Mouse (Mus musculus): ENCODE measurements around the gene 2200002D01Rik.
"Not testable (repeated sequence)": the region's sequence is repeated elsewhere in the genome, so short reads cannot be mapped to it uniquely, and the experiment has no call there.

2200002D01Rik gene

DNA sequence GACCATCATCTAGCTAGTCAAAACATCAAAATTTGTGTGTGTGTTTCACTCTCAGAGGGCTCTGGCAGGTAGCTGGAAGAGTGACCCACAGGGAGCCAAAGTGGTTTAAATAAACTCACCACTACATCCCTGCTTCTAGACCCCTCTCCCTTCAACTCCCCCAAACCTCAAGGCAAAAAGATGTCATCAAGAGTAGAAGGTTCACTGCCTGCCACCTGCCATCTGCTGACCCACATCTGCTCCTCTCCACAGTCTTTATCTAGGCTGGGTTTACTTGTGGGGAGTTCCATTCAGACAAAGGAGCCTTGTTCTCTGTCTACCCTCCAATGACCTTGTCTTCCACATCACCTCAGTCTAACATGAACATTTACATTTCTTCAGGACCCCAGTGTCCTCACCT, 31.0 kb upstream of the 2200002D01Rik start:
- no peak for DNase-seq (ENCODE audit: low spot score)

- DNase-seq (ENCODE audit: low spot score) = no peak
Measured at GRCm38 (mm10) chr7:29277510-29277909, 29.2 kb upstream of the 2200002D01Rik start.

DNA sequence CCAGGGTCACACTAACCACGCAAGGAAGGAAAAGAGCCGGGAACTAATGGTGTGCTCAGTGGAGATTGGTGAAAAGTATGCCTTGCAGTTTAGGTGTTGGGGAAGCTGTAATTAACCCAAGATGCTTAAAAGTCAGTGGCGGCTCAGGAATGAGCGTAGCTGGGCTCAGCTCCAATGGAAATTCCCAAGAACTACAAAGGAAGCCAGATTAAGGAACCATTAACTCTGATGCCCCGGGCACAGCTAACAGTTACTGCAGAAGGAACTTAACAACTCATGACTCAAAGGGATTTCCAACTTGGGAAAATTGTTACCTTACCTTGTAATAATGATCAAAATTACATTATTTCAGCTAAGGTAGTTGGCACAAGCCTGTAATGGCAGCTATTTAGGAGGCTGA, 28.4 kb upstream of the 2200002D01Rik start:
- no peak for DNase-seq (ENCODE audit: low spot score)

- DNase-seq (ENCODE audit: low spot score) = no peak
Measured at GRCm38 (mm10) chr7:29271687-29272465, 23.6 kb upstream of the 2200002D01Rik start.

- DNase-seq (ENCODE audit: low spot score) = no peak
Measured at GRCm38 (mm10) chr7:29270445-29270844, 22.2 kb upstream of the 2200002D01Rik start.

DNA sequence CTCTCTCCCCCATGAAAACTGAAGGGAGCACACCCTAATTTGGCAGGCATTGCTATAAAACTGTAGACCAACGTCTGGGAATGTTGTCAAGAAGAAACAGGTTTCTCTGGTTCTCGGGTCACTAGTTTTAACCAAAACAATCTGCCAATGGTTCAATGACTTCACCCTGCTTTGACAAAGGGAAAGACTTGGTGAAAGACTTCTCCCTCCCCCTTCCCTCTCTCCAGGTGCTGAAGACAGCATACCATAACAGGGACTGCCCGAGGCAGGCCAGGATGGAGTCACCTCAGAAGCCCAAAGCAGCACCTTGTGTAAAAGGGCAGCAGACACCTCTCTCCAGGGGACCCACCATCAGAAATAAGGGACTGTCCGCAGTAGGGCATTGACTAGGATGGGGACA, 18.7 kb upstream of the 2200002D01Rik start:
- DNase-seq (ENCODE audit: low spot score) = no peak

- DNase-seq (ENCODE audit: low spot score) = no peak
Measured at GRCm38 (mm10) chr7:29265636-29266035, 17.4 kb upstream of the 2200002D01Rik start.

DNA sequence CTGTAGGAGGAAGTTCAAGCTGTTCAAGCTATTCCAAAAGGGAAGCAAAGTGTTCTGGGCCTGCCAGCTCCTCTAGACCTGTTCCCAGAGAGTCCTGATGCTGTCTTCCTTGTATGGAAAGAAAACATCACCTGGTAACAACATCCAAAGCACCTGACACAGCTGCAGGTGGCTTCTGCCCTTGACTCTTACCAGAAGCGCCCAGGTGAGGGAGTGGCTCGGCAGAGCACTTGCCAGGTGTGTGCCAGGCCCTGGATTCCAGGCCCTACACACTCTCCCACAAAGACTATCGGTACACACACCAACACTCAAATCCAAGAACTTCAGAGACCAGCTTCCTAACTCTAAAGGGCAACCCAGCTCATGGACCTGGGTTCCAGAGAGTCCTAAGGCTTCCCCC, 15.6 kb upstream of the 2200002D01Rik start:
- no peak for DNase-seq (ENCODE audit: low spot score)

DNA sequence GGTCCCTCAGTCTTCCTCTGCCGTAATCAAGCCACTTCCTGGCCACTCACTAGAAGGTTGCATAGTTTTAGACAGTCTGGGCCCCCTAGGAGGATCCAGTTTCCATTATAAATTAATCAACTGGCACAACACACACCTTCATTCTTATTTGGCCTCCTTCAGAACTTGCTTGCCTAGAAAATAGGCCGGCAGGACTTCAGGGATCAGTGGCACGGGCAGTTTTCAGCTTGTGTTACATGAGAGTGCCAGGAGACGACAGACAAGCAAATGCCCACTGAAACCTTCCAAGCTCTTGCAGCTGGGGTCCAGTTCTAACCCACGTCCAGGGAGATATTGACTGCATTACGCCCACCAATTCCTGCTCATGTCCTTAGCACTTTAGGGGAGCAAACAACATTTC, 13.9 kb upstream of the 2200002D01Rik start:
- no peak for DNase-seq (ENCODE audit: low spot score)

- no peak for DNase-seq (ENCODE audit: low spot score)
Measured at GRCm38 (mm10) chr7:29259781-29260730, 11.8 kb upstream of the 2200002D01Rik start.

DNA sequence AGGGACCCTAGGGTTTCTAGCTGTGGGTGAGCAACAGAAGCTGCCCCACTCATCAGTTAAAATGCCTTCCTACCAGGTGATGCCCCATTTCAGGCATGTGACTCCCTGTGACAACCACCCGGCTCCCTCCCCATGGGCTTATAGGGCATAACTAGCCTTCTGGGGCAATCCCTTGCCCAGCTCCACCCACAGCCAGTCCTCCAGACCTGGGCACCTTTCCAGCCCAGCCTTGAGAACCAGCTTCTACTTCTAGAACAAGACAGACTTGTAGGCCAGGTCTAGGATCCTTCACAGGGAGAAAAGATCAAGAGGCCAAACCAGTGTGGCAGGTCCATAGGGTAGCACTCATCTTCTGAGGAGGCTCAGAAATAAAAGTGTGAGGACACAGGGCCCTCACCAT, 9.1 kb upstream of the 2200002D01Rik start:
- DNase-seq (ENCODE audit: low spot score) = no peak

DNA sequence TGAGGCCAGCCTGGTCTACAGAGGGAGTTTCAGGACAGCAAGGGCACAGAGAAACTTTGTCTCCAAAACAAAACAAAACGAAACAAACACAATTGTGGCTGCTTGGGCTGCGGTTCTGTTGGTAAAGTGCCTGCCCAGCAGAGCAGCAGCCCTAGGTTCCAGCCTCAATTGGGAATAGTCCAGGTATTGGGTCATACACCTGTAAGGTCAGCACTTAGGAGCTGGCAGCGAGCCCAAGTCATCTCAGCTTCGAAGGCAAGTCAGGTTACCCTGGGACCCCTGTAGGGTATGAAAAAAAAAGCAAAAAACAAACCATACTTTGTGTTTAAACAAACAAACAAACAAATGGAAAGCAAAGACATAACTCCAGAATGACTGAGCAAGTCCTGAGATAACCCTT, 7.6 kb upstream of the 2200002D01Rik start:
- DNase-seq (ENCODE audit: low spot score) = no peak

DNA sequence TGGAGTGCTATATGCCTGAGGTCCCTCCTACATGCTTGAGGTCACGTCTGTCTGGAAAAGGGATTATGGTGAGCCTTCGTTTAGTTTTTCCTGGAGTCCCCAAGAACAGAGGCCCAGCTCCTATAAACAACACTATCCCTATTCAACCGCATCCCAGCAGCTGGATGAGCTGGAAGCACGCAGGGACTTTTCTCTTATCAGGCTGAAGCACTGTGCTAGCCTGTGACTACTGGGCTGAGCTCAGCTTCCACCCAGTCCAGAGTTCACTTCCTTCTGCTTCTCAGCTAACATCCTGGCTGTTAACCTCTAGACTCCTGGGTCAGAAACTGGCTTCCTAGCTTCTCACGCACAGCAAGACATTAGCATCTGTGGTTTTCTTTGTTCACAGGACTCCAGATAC, 5.6 kb upstream of the 2200002D01Rik start:
- DNase-seq (ENCODE audit: low spot score) = no peak

- no peak for DNase-seq (ENCODE audit: low spot score)
Measured at GRCm38 (mm10) chr7:29251166-29251565, 2.9 kb upstream of the 2200002D01Rik start.

GRCm38 (mm10) chr7:29247706-29248105, 560 bp downstream of the 2200002D01Rik start:
- no peak for DNase-seq (ENCODE audit: low spot score)

GRCm38 (mm10) chr7:29247314-29247700, 959 bp downstream of the 2200002D01Rik start:
- DNase-seq (ENCODE audit: low spot score) = peak; percentile 65

GRCm38 (mm10) chr7:29246619-29247313, 1.5 kb downstream of the 2200002D01Rik start:
- DNase-seq (ENCODE audit: low spot score) = no peak

GRCm38 (mm10) chr7:29246015-29246414, 2.3 kb downstream of the 2200002D01Rik start:
- no peak for DNase-seq (ENCODE audit: low spot score)

DNA sequence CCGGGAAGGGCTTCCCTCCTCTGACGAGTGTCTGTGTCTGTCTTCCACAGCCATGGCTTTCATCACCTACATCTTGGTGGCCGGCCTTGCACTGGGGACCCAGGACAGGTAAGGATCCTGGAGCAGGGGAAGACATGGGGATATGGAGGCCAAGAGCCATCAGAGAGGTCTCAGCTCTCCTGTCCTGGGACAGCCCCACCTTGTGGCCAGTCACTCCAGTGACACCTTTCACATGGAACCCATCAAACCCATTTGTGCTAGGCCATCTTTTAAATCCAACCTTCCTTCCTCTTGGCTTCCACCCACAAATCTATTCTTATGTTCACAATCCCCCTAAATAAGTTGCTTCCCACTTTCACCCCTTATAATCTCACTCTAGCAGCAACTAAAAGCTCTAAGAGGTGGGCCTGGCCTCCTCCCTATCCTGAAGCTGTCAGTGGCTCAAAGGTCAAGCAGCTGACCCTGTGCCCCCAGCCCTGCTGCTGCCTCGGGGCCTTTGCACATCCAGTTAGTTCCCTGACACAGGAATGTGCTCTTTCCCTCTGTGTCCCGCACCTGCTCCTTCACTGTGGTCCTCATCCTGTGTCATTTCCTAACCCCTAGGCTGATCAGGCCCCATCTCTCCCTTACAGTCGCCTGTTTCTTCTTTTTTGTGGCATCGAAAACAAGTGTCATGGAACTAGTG, 3.4 kb downstream of the 2200002D01Rik start:
- DNase-seq (ENCODE audit: low spot score) = no peak

- DNase-seq (ENCODE audit: low spot score) = peak; percentile 99
Measured at GRCm38 (mm10) chr7:29238019-29238967, 10.0 kb downstream of the 2200002D01Rik start, which contains the start of gene Yif1b. Yif1b (plus strand) TSS chr7:29238329.

- DNase-seq (ENCODE audit: low spot score) = not testable (repeated sequence)
Measured at GRCm38 (mm10) chr7:29237596-29237995, 10.7 kb downstream of the 2200002D01Rik start.

Measured in spleen, adult 12 weeks (tissue).